Comparison of ENCODE assay signal across 8 mouse cellular contexts in genomic region chr6:30402091-30402491, GRCm38 (mm10). TPM values are rescaled to one million over a fixed set of nuclear protein-coding genes. Genes with fewer than 3 reads are reported as not detected.
A peak's percentile ranks its signal among the peaks of the same experiment; 100 is the strongest.
DNase-seq lines count a peak whose midpoint lies in the region; ATAC-seq and TF ChIP-seq lines count a peak whose summit lies in the region.

No protein-coding gene starts in this region.

- ATAC-seq in hindbrain, embryonic 13.5 days (ENCODE audit: low FRiP score): peak; percentile 17

- peak overlapping the region; percentile 64 for H3K4me2 ChIP-seq in hindbrain, embryonic 13.5 days

- peak; percentile 54 to 57 for DNase-seq in adrenal gland, postnatal 36 days
- DNase-seq in adrenal gland, adult (ENCODE audit: inconsistent age in 2 of 2, low spot score in 1 of 2): no peak
- DNase-seq in thymus, adult 2 months: no peak
- DNase-seq in thymus, postnatal 36 days: no peak
- DNase-seq in lung, postnatal 36 days: peak; percentile 34
- no peak for DNase-seq in natural killer cell, adult 2 months (ENCODE audit: low spot score in 2 of 2)
- no peak for DNase-seq in layer of hippocampus, adult 11-12 months (ENCODE audit: low spot score)

- H3K4me3 ChIP-seq in thymus, adult 2 months (ENCODE audit: control insufficient read depth, insufficient read depth, low read length): peak overlapping the region; percentile 69
- H3K4me3 ChIP-seq in hindbrain, embryonic 13.5 days: peak overlapping the region; percentile 91

- peaks cover 4% of the 10 kb centered on the region for H3K4me1 ChIP-seq in thymus, adult 2 months (replicated peaks; ENCODE audit: control insufficient read depth, insufficient read depth, low read length)
- peaks cover 21% of the 10 kb centered on the region for H3K4me1 ChIP-seq in hindbrain, embryonic 13.5 days (replicated peaks)

- H3K27ac ChIP-seq in thymus, adult 2 months (ENCODE audit: control insufficient read depth, insufficient read depth, low read length): no peak overlapping the region
- peak overlapping the region; percentile 97 for H3K27ac ChIP-seq in hindbrain, embryonic 13.5 days

- peak overlapping the region; percentile 97 for H3K9ac ChIP-seq in hindbrain, embryonic 13.5 days

- no peak for TF ChIP-seq POLR2A in thymus, adult 2 months (IDR thresholded peaks at IDR 0.05; ENCODE audit: control insufficient read depth, extremely low read depth, insufficient read depth, low read length, poor library complexity)

- no peak for TF ChIP-seq CTCF in thymus, adult 2 months (IDR thresholded peaks at IDR 0.05; ENCODE audit: borderline replicate concordance, control insufficient read depth, extremely low read depth, insufficient read depth, low read length, poor library complexity)

- H3K27me3 ChIP-seq in thymus, adult 2 months (ENCODE audit: control insufficient read depth, insufficient read depth, low read length): no peaks in the 10 kb centered on the region
- H3K27me3 ChIP-seq in hindbrain, embryonic 13.5 days: no peaks in the 10 kb centered on the region

- H3K36me3 ChIP-seq in thymus, adult 2 months (ENCODE audit: control insufficient read depth, insufficient read depth, low read length): no peaks in the 10 kb centered on the region
- no peaks in the 10 kb centered on the region for H3K36me3 ChIP-seq in hindbrain, embryonic 13.5 days

- H3K9me3 ChIP-seq in hindbrain, embryonic 13.5 days: no peaks in the 10 kb centered on the region

- WGBS in thymus, adult 2 months: under 1% methylated on average over 29 of the region's 29 CpGs
- under 1% methylated on average over 29 of the region's 29 CpGs for WGBS in hindbrain, embryonic 13.5 days

RNA-seq across cellular contexts. Expression of gene Klhdc10, which starts 0.4 kb away (rescaled TPM):
- 10 to 100 TPM; 70.6 to 87.3 TPM for total RNA-seq in adrenal gland, postnatal 36 days (2021)
- polyA plus RNA-seq in thymus, adult 2 months (2012; rRNA removed): 25.5 and 29.7 TPM in 2 replicates
- polyA plus RNA-seq in hindbrain, embryonic 13.5 days (2015; fragmentation: Nextera tagmentation; extraction: Ambion mirVana): 32.9 and 34.2 TPM in 2 replicates

RNA-seq across cellular contexts. Expression of gene Zc3hc1, which starts 11.3 kb away (rescaled TPM):
- 10 to 100 TPM; 17.9 to 19.0 TPM for total RNA-seq in adrenal gland, postnatal 36 days (2021)
- polyA plus RNA-seq in thymus, adult 2 months (2012; rRNA removed): 24.2 and 27.3 TPM in 2 replicates
- 64.9 and 71.4 TPM in 2 replicates for polyA plus RNA-seq in hindbrain, embryonic 13.5 days (2015; fragmentation: Nextera tagmentation; extraction: Ambion mirVana)

Comparison
In these comparisons a context has a peak if more than half of its experiments do, and no peak if none do; other contexts are left out.
1. DNase-seq: peak in adrenal gland, postnatal 36 days (2 of 2) and lung, postnatal 36 days (single experiment); none in adrenal gland, adult (0 of 2), thymus, adult 2 months (single experiment), thymus, postnatal 36 days (0 of 2), natural killer cell, adult 2 months (0 of 2) and layer of hippocampus, adult 11-12 months (single experiment).